Mouse (Mus musculus) midbrain, embryonic 12.5 days (tissue): Measurements from ENCODE around the gene Trim44. TPM values are rescaled to one million over a fixed set of nuclear protein-coding genes. Genes with fewer than 3 reads are reported as not detected.

Experiments used
- ATAC-seq: fragments of 200-750 bp; cut with Nextera tagmentation; 2 replicates; pipeline ENCODE4 v1.8.0; 2017; ENCODE audit warnings: low read depth, moderate TSS enrichment, moderate library complexity; ENCODE audit not compliant: low FRiP score
- H3K27ac ChIP-seq: fragments of 300-500 bp; sonication (generic); replicated peaks from 2 replicates; pipeline ENCODE4 v1.5.1; 2016; ENCODE audit warnings: mild to moderate bottlenecking
- H3K27me3 ChIP-seq: fragments of 300-500 bp; sonication (generic); 2 replicates; pipeline ENCODE4 v1.6.1; 2016; ENCODE audit warnings: mild to moderate bottlenecking
- H3K36me3 ChIP-seq: fragments of 300-500 bp; sonication (generic); 2 replicates; pipeline ENCODE4 v1.6.1; 2016
- H3K4me1 ChIP-seq: fragments of 300-500 bp; sonication (generic); 2 replicates; pipeline ENCODE4 v1.6.1; 2016
- H3K4me2 ChIP-seq: fragments of 300-500 bp; sonication (generic); replicated peaks from 2 replicates; pipeline ENCODE4 v1.6.1; 2016; ENCODE audit warnings: mild to moderate bottlenecking, moderate library complexity
- H3K4me3 ChIP-seq: fragments of 300-500 bp; sonication (generic); 2 replicates; pipeline ENCODE4 v1.5.1; 2016; ENCODE audit warnings: mild to moderate bottlenecking
- H3K9ac ChIP-seq: fragments of 300-500 bp; sonication (generic); replicated peaks from 2 replicates; pipeline ENCODE4 v1.6.1; 2016; ENCODE audit warnings: mild to moderate bottlenecking, moderate library complexity
- H3K9me3 ChIP-seq: fragments of 300-500 bp; sonication (generic); 2 replicates; pipeline ENCODE4 v1.6.1; 2016; ENCODE audit warnings: mild to moderate bottlenecking
- WGBS: fragments of 180-500 bp; shearing (Covaris S2); methylation state at CpG from one replicate; pipeline ENCODE4 v1.1.7; 2016; 5-methylcytosine and 5-hydroxymethylcytosine counted together
- polyA plus RNA-seq: library from polyadenylated mRNA; unstranded; fragments of >200 nt; fragmentation: Nextera tagmentation; extraction: Ambion mirVana; gene quantifications from 2 replicates; pipeline ENCODE4 v1.2.1, GENCODE M21; 2016

Trim44 gene
- polyA plus RNA-seq: 59.0 and 78.8 TPM in 2 replicates

DNA sequence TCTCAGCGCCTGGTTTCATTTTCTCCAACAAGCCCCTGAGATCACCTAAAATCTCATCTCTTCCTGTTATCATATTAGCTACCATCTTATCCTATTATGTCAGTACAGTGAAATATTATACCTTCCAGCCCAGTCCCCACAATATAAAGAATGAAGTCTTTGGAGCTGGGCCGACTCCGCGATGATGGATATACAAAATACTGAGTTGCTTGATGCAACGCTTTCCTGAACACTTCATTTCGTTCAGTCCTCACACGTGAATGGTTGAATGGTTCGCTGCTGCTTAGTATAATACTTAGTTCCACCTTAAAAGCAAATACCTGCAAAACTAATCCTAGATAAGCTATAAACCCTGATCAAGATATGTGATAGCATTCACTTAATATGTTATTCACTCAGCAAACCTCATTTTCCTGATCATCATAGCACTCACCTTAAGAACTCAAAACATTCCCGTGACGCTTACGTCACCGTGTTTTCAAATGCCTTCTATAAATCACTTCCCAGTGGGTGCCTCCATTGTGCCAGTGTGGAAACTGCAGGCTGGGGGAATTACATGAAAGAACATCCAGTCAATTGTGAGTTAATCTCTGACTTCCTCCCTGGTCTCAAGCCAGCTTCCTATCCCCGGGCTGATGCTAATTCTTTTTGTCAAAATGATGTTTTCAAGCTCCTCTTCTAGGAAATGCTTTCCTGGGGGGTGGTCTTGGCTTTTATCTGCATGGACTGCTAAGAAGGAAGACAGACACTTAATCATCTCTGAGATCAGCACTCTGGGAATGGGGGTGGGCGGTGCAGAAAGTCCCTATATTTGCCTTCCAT lies at the start of gene Trim44:
Gene Trim44 (minus strand): TSS at position 466 of the 822 bp plus-strand sequence.
- 35% methylated on average over 14 of the region's 14 CpGs for WGBS
- ATAC-seq: peak; percentile 19; the same call in 1 of the 2 replicates

GRCm38 (mm10) chr2:102455126-102455525 lies 47.5 kb upstream of the Trim44 start:
- H3K9ac ChIP-seq: no peak overlapping the region
- no peak overlapping the region for H3K27ac ChIP-seq
- WGBS: 90% methylated on average over 1 of the region's 1 CpGs
- no peak overlapping the region for H3K4me3 ChIP-seq
- H3K4me1 ChIP-seq: peaks cover 13% of the 10 kb centered on the region
- no peak overlapping the region for H3K4me2 ChIP-seq
- H3K27me3 ChIP-seq: peaks cover 8% of the 10 kb centered on the region; the same call in 1 of the 2 replicates
- H3K9me3 ChIP-seq: no peaks in the 10 kb centered on the region
- no peaks in the 10 kb centered on the region for H3K36me3 ChIP-seq
- no peak for ATAC-seq

More for the DNA sequence above, at the start of gene Trim44:
- no peak within 1 kb of the TSS for H3K9ac ChIP-seq
- H3K4me3 ChIP-seq: no peak within 1 kb of the TSS
- H3K27ac ChIP-seq: no peak within 1 kb of the TSS
- H3K4me1 ChIP-seq: peaks cover 10% of the 10 kb centered on the region
- H3K36me3 ChIP-seq: no peaks in the 10 kb centered on the region
- peaks cover 7% of the 10 kb centered on the region for H3K27me3 ChIP-seq
- no peaks in the 10 kb centered on the region for H3K9me3 ChIP-seq
- H3K4me2 ChIP-seq: no peak within 1 kb of the TSS

GRCm38 (mm10) chr2:102453447-102453846 lies 45.8 kb upstream of the Trim44 start:
- no peak overlapping the region for H3K9ac ChIP-seq
- H3K4me3 ChIP-seq: no peak overlapping the region
- H3K4me1 ChIP-seq: peaks cover 24% of the 10 kb centered on the region
- H3K27ac ChIP-seq: no peak overlapping the region
- peaks cover 8% of the 10 kb centered on the region; the same call in 1 of the 2 replicates for H3K27me3 ChIP-seq
- no peak for ATAC-seq
- no peaks in the 10 kb centered on the region for H3K36me3 ChIP-seq
- 49% methylated on average over 3 of the region's 3 CpGs for WGBS
- no peaks in the 10 kb centered on the region for H3K9me3 ChIP-seq
- H3K4me2 ChIP-seq: no peak overlapping the region

- peaks cover 8% of the 10 kb centered on the region; the same call in 1 of the 2 replicates for H3K27me3 ChIP-seq
- ATAC-seq: peak; percentile 89
- peak within 1 kb of the TSS; percentile 63 for H3K4me3 ChIP-seq
- H3K36me3 ChIP-seq: peaks cover 7% of the 10 kb centered on the region; the same call in 1 of the 2 replicates
- peak within 1 kb of the TSS; percentile 83 for H3K4me2 ChIP-seq
- peaks cover 30% of the 10 kb centered on the region for H3K4me1 ChIP-seq
- peak within 1 kb of the TSS; percentile 98 for H3K9ac ChIP-seq
- WGBS: 2% methylated on average over 38 of the region's 49 CpGs
- peak within 1 kb of the TSS; percentile 92 for H3K27ac ChIP-seq
- no peaks in the 10 kb centered on the region; the same call in 1 of the 2 replicates for H3K9me3 ChIP-seq
Observed at GRCm38 (mm10) chr2:102451671-102452549, 44.3 kb upstream of the Trim44 start, which contains the start of gene Fjx1. Gene Fjx1, minus strand, starts transcription at chr2:102452499.

DNA sequence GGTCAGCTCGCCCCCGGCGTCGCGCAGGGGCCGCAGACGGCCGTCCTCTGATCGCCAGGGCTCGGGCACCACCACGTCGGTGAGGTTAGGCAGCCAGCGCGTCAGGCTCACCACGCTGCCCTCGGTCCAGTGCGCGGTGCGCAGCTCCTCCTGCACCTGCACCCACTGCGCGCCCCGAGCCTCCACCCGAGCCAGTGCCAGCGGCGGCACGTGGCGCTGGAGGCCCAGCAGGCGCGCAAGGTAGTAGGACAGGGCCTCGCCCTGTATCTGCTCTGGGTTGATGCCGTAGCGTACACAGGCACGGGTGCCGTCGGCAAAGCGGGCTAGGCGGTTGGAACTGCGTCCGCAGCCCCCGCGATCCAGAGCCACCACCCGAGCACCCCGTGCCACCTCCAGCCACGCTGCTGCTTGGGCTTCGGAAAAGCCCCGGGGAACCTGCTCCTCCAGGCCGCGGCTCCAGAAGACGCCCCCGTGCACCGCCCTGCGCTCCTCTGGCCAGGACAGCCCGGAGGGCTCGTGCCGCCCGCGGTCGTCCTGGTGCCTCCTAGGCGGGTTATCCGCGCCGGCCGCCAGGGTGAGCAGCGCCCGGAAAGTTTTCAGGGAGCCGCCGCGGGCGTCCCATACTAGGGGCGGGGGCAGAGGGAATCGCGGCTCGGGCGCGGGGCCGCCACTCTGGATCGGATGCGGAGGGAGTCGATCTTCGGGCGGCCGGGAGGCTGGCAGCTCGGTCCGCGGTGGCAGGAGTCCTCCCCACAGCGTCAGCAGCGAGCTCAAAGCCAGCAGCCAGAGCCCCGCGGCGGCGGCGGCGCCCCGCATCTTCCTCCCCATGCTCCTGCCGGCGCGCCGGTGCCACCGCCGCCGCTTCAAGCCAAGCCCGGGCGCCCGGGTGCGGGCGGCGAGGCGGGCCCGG lies 43.4 kb upstream of the Trim44 start:
- H3K9ac ChIP-seq: peak overlapping the region; percentile 98
- H3K27me3 ChIP-seq: peaks cover 8% of the 10 kb centered on the region; the same call in 1 of the 2 replicates
- WGBS: under 1% methylated on average over 95 of the region's 109 CpGs
- H3K9me3 ChIP-seq: peaks cover 3% of the 10 kb centered on the region; the same call in 1 of the 2 replicates
- peak; percentile 59 for ATAC-seq
- peaks cover 13% of the 10 kb centered on the region; the same call in 1 of the 2 replicates for H3K36me3 ChIP-seq
- H3K4me2 ChIP-seq: peak overlapping the region; percentile 83
- H3K4me1 ChIP-seq: peaks cover 30% of the 10 kb centered on the region
- peak overlapping the region; percentile 92 for H3K27ac ChIP-seq
- H3K4me3 ChIP-seq: peak overlapping the region; percentile 63

- peaks cover 3% of the 10 kb centered on the region; the same call in 1 of the 2 replicates for H3K9me3 ChIP-seq
- H3K9ac ChIP-seq: peak overlapping the region; percentile 98
- peak overlapping the region; percentile 83 for H3K4me2 ChIP-seq
- peaks cover 8% of the 10 kb centered on the region; the same call in 1 of the 2 replicates for H3K27me3 ChIP-seq
- H3K4me1 ChIP-seq: peaks cover 30% of the 10 kb centered on the region
- H3K27ac ChIP-seq: peak overlapping the region; percentile 92
- H3K36me3 ChIP-seq: peaks cover 13% of the 10 kb centered on the region; the same call in 1 of the 2 replicates
- 1% methylated on average over 43 of the region's 43 CpGs for WGBS
- ATAC-seq: peak; percentile 13
- H3K4me3 ChIP-seq: peak overlapping the region; percentile 63
Observed at GRCm38 (mm10) chr2:102450248-102450760, 42.7 kb upstream of the Trim44 start.

DNA sequence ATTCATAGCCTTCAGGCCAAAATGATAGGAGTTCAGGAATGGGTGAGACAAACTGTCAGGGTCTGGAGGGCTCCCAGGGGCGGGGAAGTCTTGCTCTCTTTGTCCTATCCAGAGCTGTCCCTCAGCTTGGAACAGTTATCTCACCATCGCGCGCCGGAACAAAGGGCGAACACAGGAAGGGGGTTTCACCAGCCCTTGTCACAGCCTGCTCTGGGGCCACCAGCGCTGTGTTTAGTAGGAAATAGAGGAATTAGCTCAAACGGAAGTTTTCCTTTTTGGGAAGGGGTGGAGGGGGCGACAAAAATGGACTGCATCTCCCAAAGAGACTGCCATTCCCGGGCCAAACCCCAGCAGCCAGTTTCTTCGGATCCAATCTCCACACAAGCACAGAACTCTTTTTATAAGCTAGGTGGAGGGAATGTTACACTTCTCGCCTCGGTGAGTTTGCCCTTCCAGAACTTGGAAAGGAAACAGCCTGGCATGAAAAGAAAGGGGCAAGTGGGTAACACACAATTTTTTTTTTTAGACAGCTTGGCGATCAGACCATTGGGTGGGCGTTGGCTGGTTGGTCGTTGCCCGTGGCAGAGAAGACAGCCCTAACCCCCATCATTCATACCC lies 42.1 kb upstream of the Trim44 start:
- H3K9me3 ChIP-seq: peaks cover 3% of the 10 kb centered on the region; the same call in 1 of the 2 replicates
- H3K4me2 ChIP-seq: peak overlapping the region; percentile 83
- under 1% methylated on average over 17 of the region's 17 CpGs for WGBS
- H3K4me3 ChIP-seq: peak overlapping the region; percentile 63
- H3K9ac ChIP-seq: peak overlapping the region; percentile 98
- peaks cover 13% of the 10 kb centered on the region; the same call in 1 of the 2 replicates for H3K36me3 ChIP-seq
- H3K27ac ChIP-seq: peak overlapping the region; percentile 92
- peaks cover 30% of the 10 kb centered on the region for H3K4me1 ChIP-seq
- peak; percentile 50 for ATAC-seq
- H3K27me3 ChIP-seq: peaks cover 8% of the 10 kb centered on the region; the same call in 1 of the 2 replicates

DNA sequence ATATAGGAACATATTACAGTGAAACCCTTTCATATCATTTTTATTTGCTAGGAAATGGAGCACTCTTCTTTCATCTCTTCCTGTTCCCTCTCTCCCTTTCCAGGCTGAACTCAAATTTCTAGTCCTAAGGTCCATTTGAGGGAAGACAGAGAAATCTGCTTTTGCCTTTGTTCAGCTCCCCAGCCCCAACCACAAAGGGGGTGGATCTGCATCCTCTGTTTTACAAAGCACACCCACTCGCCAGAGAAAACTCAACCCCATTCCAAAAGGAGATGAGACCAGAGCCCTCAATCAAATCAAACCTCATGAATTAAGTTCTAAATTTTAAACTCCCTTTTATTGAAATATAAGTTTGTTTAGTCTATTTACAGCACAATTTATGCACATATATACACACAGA lies 41.4 kb upstream of the Trim44 start:
- peaks cover 13% of the 10 kb centered on the region; the same call in 1 of the 2 replicates for H3K36me3 ChIP-seq
- H3K9me3 ChIP-seq: peaks cover 3% of the 10 kb centered on the region; the same call in 1 of the 2 replicates
- peak overlapping the region; percentile 21; the same call in 1 of the 2 replicates for H3K27ac ChIP-seq
- no peak for ATAC-seq
- peak overlapping the region; percentile 83 for H3K4me2 ChIP-seq
- H3K9ac ChIP-seq: peak overlapping the region; percentile 47
- H3K4me1 ChIP-seq: peaks cover 30% of the 10 kb centered on the region
- peaks cover 2% of the 10 kb centered on the region; the same call in 1 of the 2 replicates for H3K27me3 ChIP-seq
- 8% methylated on average over 1 of the region's 1 CpGs for WGBS
- H3K4me3 ChIP-seq: peak overlapping the region; percentile 63

DNA sequence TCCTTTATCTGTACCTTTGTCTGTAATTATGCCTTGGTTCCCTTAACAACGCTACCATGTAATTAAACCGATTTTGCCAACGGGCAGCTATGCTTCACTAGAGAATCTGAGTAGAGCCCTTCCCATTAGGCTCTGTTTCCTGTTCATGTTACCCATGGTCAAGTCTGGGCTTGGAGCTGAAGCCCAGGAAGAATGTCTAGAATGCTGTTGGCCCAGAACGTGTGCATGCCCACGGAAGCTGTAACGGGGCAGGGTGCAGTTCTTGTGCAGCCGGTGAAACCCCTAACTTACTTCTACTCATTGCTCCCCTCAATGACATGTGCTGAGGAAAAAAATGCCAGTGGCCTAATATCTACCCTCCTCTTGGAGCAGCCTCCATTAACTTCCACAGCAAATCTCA lies 40.2 kb upstream of the Trim44 start:
- 90% methylated on average over 7 of the region's 7 CpGs for WGBS
- H3K4me2 ChIP-seq: peak overlapping the region; percentile 83; the same call in 1 of the 2 replicates

GRCm38 (mm10) chr2:102446851-102447250 lies 39.2 kb upstream of the Trim44 start:
- WGBS: 79% methylated on average over 4 of the region's 4 CpGs
- ATAC-seq: no peak
- Histone ChIP-seq H3K4me2 (no peak overlapping the region), H3K4me1 (peaks cover 21% of the 10 kb centered on the region), H3K4me3 (no peak overlapping the region), H3K27ac (no peak overlapping the region), H3K36me3 (peaks cover 13% of the 10 kb centered on the region; the same call in 1 of the 2 replicates), H3K9ac (no peak overlapping the region), H3K27me3 (no peaks in the 10 kb centered on the region), H3K9me3 (peaks cover 3% of the 10 kb centered on the region; the same call in 1 of the 2 replicates)

More for the DNA sequence above, 40.2 kb upstream of the Trim44 start:
- ATAC-seq: no peak
- Histone ChIP-seq H3K9me3 (peaks cover 3% of the 10 kb centered on the region; the same call in 1 of the 2 replicates), H3K4me1 (peaks cover 28% of the 10 kb centered on the region), H3K36me3 (peaks cover 13% of the 10 kb centered on the region; the same call in 1 of the 2 replicates), H3K27me3 (no peaks in the 10 kb centered on the region), H3K27ac (no peak overlapping the region), H3K4me3 (no peak overlapping the region), H3K9ac (no peak overlapping the region)
